Mouse (Mus musculus): Measurements from ENCODE around the gene Loxl4. TPM values are rescaled to one million over a fixed set of nuclear protein-coding genes. Genes with fewer than 3 reads are reported as not detected.

The Loxl4 gene
- polyA plus RNA-seq, 1 experiment: 1.7 TPM

- WGBS: 92% methylated on average over 3 of the region's 3 CpGs
- TF ChIP-seq POLR2A (IDR thresholded peaks at IDR 0.05; ENCODE audit: low read depth, low read length): no peak
- no peak for TF ChIP-seq CTCF (IDR thresholded peaks at IDR 0.05; ENCODE audit: extremely low read depth, insufficient read length, insufficient replicate concordance, low read depth, low read length)
- Histone ChIP-seq H3K4me3 (ENCODE audit: low read depth, low read length) (no peak overlapping the region), H3K4me1 (ENCODE audit: control insufficient read depth, insufficient read depth, insufficient read length, low read length) (no peaks in the 10 kb centered on the region), H3K27me3 (ENCODE audit: control insufficient read depth, insufficient read depth, low read length) (no peaks in the 10 kb centered on the region), H3K36me3 (ENCODE audit: control insufficient read depth, insufficient read depth, low read length) (peaks cover 36% of the 10 kb centered on the region), H3K27ac (ENCODE audit: insufficient read depth, low read depth, low read length) (no peak overlapping the region)
These were observed 28.4 kb downstream of the Loxl4 start for GRCm38 (mm10) chr19:42584188-42584587.

- 96% methylated on average over 5 of the region's 5 CpGs for WGBS
- Histone ChIP-seq H3K4me3 (ENCODE audit: low read depth, low read length) (no peak overlapping the region), H3K27me3 (ENCODE audit: control insufficient read depth, insufficient read depth, low read length) (no peaks in the 10 kb centered on the region), H3K4me1 (ENCODE audit: control insufficient read depth, insufficient read depth, insufficient read length, low read length) (no peaks in the 10 kb centered on the region), H3K36me3 (ENCODE audit: control insufficient read depth, insufficient read depth, low read length) (peaks cover 36% of the 10 kb centered on the region), H3K27ac (ENCODE audit: insufficient read depth, low read depth, low read length) (no peak overlapping the region)
- TF ChIP-seq POLR2A (IDR thresholded peaks at IDR 0.05; ENCODE audit: low read depth, low read length) (no peak), CTCF (IDR thresholded peaks at IDR 0.05; ENCODE audit: extremely low read depth, insufficient read length, insufficient replicate concordance, low read depth, low read length) (no peak)
These were observed 28.9 kb downstream of the Loxl4 start for GRCm38 (mm10) chr19:42583677-42584076.

GRCm38 (mm10) chr19:42582811-42583370 lies 29.7 kb downstream of the Loxl4 start:
- Histone ChIP-seq H3K4me1 (ENCODE audit: control insufficient read depth, insufficient read depth, insufficient read length, low read length) (no peaks in the 10 kb centered on the region), H3K27me3 (ENCODE audit: control insufficient read depth, insufficient read depth, low read length) (no peaks in the 10 kb centered on the region), H3K27ac (ENCODE audit: insufficient read depth, low read depth, low read length) (no peak overlapping the region), H3K36me3 (ENCODE audit: control insufficient read depth, insufficient read depth, low read length) (peaks cover 33% of the 10 kb centered on the region), H3K4me3 (ENCODE audit: low read depth, low read length) (no peak overlapping the region)
- no peak for TF ChIP-seq POLR2A (IDR thresholded peaks at IDR 0.05; ENCODE audit: low read depth, low read length)
- TF ChIP-seq CTCF (IDR thresholded peaks at IDR 0.05; ENCODE audit: extremely low read depth, insufficient read length, insufficient replicate concordance, low read depth, low read length): no peak
- WGBS: 93% methylated on average over 13 of the region's 13 CpGs

GRCm38 (mm10) chr19:42580701-42581100 lies 31.9 kb downstream of the Loxl4 start:
- H3K4me1 ChIP-seq (ENCODE audit: control insufficient read depth, insufficient read depth, insufficient read length, low read length): no peaks in the 10 kb centered on the region
- no peak for TF ChIP-seq CTCF (IDR thresholded peaks at IDR 0.05; ENCODE audit: extremely low read depth, insufficient read length, insufficient replicate concordance, low read depth, low read length)
- TF ChIP-seq POLR2A (IDR thresholded peaks at IDR 0.05; ENCODE audit: low read depth, low read length): no peak
- no peak overlapping the region for H3K4me3 ChIP-seq (ENCODE audit: low read depth, low read length)
- no peaks in the 10 kb centered on the region for H3K27me3 ChIP-seq (ENCODE audit: control insufficient read depth, insufficient read depth, low read length)
- H3K36me3 ChIP-seq (ENCODE audit: control insufficient read depth, insufficient read depth, low read length): peaks cover 32% of the 10 kb centered on the region
- WGBS: 70% methylated on average over 4 of the region's 4 CpGs
- H3K27ac ChIP-seq (ENCODE audit: insufficient read depth, low read depth, low read length): no peak overlapping the region

- no peak overlapping the region for H3K4me3 ChIP-seq (ENCODE audit: low read depth, low read length)
- H3K36me3 ChIP-seq (ENCODE audit: control insufficient read depth, insufficient read depth, low read length): peaks cover 20% of the 10 kb centered on the region
- H3K27me3 ChIP-seq (ENCODE audit: control insufficient read depth, insufficient read depth, low read length): no peaks in the 10 kb centered on the region
- TF ChIP-seq CTCF (IDR thresholded peaks at IDR 0.05; ENCODE audit: extremely low read depth, insufficient read length, insufficient replicate concordance, low read depth, low read length): no peak
- TF ChIP-seq POLR2A (IDR thresholded peaks at IDR 0.05; ENCODE audit: low read depth, low read length): no peak
- no peak overlapping the region for H3K27ac ChIP-seq (ENCODE audit: insufficient read depth, low read depth, low read length)
- WGBS: 82% methylated on average over 4 of the region's 4 CpGs
- H3K4me1 ChIP-seq (ENCODE audit: control insufficient read depth, insufficient read depth, insufficient read length, low read length): no peaks in the 10 kb centered on the region
These were observed 34.0 kb downstream of the Loxl4 start for GRCm38 (mm10) chr19:42578631-42579030.

GRCm38 (mm10) chr19:42576856-42577255 lies 35.8 kb downstream of the Loxl4 start:
- no peak overlapping the region for H3K4me3 ChIP-seq (ENCODE audit: low read depth, low read length)
- no peaks in the 10 kb centered on the region for H3K27me3 ChIP-seq (ENCODE audit: control insufficient read depth, insufficient read depth, low read length)
- H3K4me1 ChIP-seq (ENCODE audit: control insufficient read depth, insufficient read depth, insufficient read length, low read length): no peaks in the 10 kb centered on the region
- no peak overlapping the region for H3K27ac ChIP-seq (ENCODE audit: insufficient read depth, low read depth, low read length)
- H3K36me3 ChIP-seq (ENCODE audit: control insufficient read depth, insufficient read depth, low read length): peaks cover 8% of the 10 kb centered on the region
- WGBS: 85% methylated on average over 1 of the region's 1 CpGs
- no peak for TF ChIP-seq POLR2A (IDR thresholded peaks at IDR 0.05; ENCODE audit: low read depth, low read length)
- no peak for TF ChIP-seq CTCF (IDR thresholded peaks at IDR 0.05; ENCODE audit: extremely low read depth, insufficient read length, insufficient replicate concordance, low read depth, low read length)

- Histone ChIP-seq H3K4me1 (ENCODE audit: control insufficient read depth, insufficient read depth, insufficient read length, low read length) (no peaks in the 10 kb centered on the region), H3K27me3 (ENCODE audit: control insufficient read depth, insufficient read depth, low read length) (no peaks in the 10 kb centered on the region), H3K4me3 (ENCODE audit: low read depth, low read length) (no peak overlapping the region), H3K27ac (ENCODE audit: insufficient read depth, low read depth, low read length) (no peak overlapping the region), H3K36me3 (ENCODE audit: control insufficient read depth, insufficient read depth, low read length) (peaks cover 4% of the 10 kb centered on the region; the same call in 1 of the 2 replicates)
- WGBS: 95% methylated on average over 2 of the region's 2 CpGs
- no peak for TF ChIP-seq POLR2A (IDR thresholded peaks at IDR 0.05; ENCODE audit: low read depth, low read length)
- no peak for TF ChIP-seq CTCF (IDR thresholded peaks at IDR 0.05; ENCODE audit: extremely low read depth, insufficient read length, insufficient replicate concordance, low read depth, low read length)
These were observed 37.3 kb downstream of the Loxl4 start for GRCm38 (mm10) chr19:42575317-42575716.
